Mouse (Mus musculus) limb, embryonic 14.5 days (tissue): ENCODE results near the gene Fam184b. TPM values are rescaled to one million over a fixed set of nuclear protein-coding genes. Genes with fewer than 3 reads are reported as not detected.

Experiments
- ATAC-seq: fragments of 200-750 bp; cut with Nextera tagmentation; 2 replicates; pipeline ENCODE4 v1.8.0; 2017; ENCODE audit warnings: low read depth, moderate number of reproducible peaks, moderate TSS enrichment; ENCODE audit not compliant: low FRiP score
- DNase-seq: peaks from one replicate; pipeline ENCODE4 v3.0.0-alpha.2; 2015; ENCODE audit warnings: low spot score
- H3K27ac ChIP-seq: fragments of 300-500 bp; sonication (generic); replicated peaks from 2 replicates; pipeline ENCODE4 v1.5.1; 2014; ENCODE audit warnings: low read depth, mild to moderate bottlenecking, low read length, moderate library complexity, mixed read lengths
- H3K27me3 ChIP-seq: fragments of 300-500 bp; sonication (generic); 2 replicates; pipeline ENCODE4 v1.6.1; 2014; ENCODE audit warnings: low read length, mixed read lengths; ENCODE audit not compliant: control insufficient read depth, insufficient read depth
- H3K36me3 ChIP-seq: fragments of 300-500 bp; sonication (generic); 2 replicates; pipeline ENCODE4 v1.6.1; 2014; ENCODE audit warnings: mild to moderate bottlenecking, low read length, moderate library complexity, mixed read lengths; ENCODE audit not compliant: control insufficient read depth, insufficient read depth
- H3K4me1 ChIP-seq: fragments of 300-500 bp; sonication (generic); 2 replicates; pipeline ENCODE4 v1.6.1; 2014; ENCODE audit warnings: antibody characterized with exemption, low read length, mixed read lengths; ENCODE audit not compliant: control insufficient read depth, insufficient read depth
- H3K4me2 ChIP-seq: fragments of 300-500 bp; sonication (generic); replicated peaks from 2 replicates; pipeline ENCODE4 v1.6.1; 2014; ENCODE audit warnings: low read depth, mild to moderate bottlenecking, low read length, moderate library complexity; ENCODE audit not compliant: severe bottlenecking
- H3K4me3 ChIP-seq: fragments of 300-500 bp; sonication (generic); replicated peaks from 2 replicates; pipeline ENCODE4 v1.5.1; 2014; ENCODE audit warnings: low read length
- H3K9ac ChIP-seq: fragments of 300-500 bp; sonication (generic); 2 replicates; pipeline ENCODE4 v1.6.1; 2014; ENCODE audit warnings: mild to moderate bottlenecking, low read depth, low read length, moderate library complexity; ENCODE audit not compliant: severe bottlenecking
- H3K9me3 ChIP-seq: fragments of 300-500 bp; sonication (generic); 2 replicates; pipeline ENCODE4 v1.6.1; 2016; ENCODE audit warnings: low read length; ENCODE audit not compliant: control insufficient read depth
- POLR2A ChIP-seq: fragments of 200-500 bp; IDR thresholded peaks from 2 replicates; pipeline ENCODE4 v1.8.0; 2012; ENCODE audit warnings: inconsistent platforms, mild to moderate bottlenecking, moderate library complexity, borderline replicate concordance; ENCODE audit not compliant: insufficient read depth, insufficient read length; ENCODE audit errors: extremely low read depth
- WGBS: fragments of 180-500 bp; shearing (Covaris S2); extraction: QIAGEN DNeasy Blood & Tissue Kit; methylation state at CpG from one replicate; pipeline ENCODE4 v1.1.7; 2014; 5-methylcytosine and 5-hydroxymethylcytosine counted together
- polyA plus RNA-seq, 2 experiments: library from polyadenylated mRNA; depleted of rRNA in 1 of 2; stranded (reverse) in 1 of 2; unstranded in 1 of 2; fragments of >200 nt; fragmentation: Nextera tagmentation in 1 of 2; extraction: Ambion mirVana in 1 of 2; gene quantifications; 2 replicates each; pipeline versions ENCODE4 v1.2.1 to v1.2.3; 2012 to 2014

The Fam184b gene
- polyA plus RNA-seq, 2 experiments, result 1.6 to 3.1 TPM

- Histone ChIP-seq H3K36me3 (peaks cover 56% of the 10 kb centered on the region), H3K27me3 (no peaks in the 10 kb centered on the region), H3K9ac (no peak overlapping the region), H3K27ac (no peak overlapping the region), H3K4me3 (no peak overlapping the region), H3K9me3 (no peaks in the 10 kb centered on the region), H3K4me2 (no peak overlapping the region), H3K4me1 (0 out of 2 replicates have a peak, but pooled peaks cover 2% of the 10 kb centered on the region)
- DNase-seq (no peak), ATAC-seq (no peak)
- 96% methylated on average over 4 of the region's 4 CpGs for WGBS
- no peak for TF ChIP-seq POLR2A
Observed at GRCm38 (mm10) chr5:45526338-45526737, 113.1 kb downstream of the Fam184b start.

GRCm38 (mm10) chr5:45525101-45525500 is 114.3 kb downstream of the Fam184b start:
- Histone ChIP-seq H3K9me3 (no peaks in the 10 kb centered on the region), H3K4me3 (no peak overlapping the region), H3K27ac (no peak overlapping the region), H3K4me1 (0 out of 2 replicates have a peak, but pooled peaks cover 5% of the 10 kb centered on the region), H3K27me3 (no peaks in the 10 kb centered on the region), H3K9ac (no peak overlapping the region), H3K36me3 (peaks cover 55% of the 10 kb centered on the region), H3K4me2 (no peak overlapping the region)
- ATAC-seq, result no peak
- DNase-seq, result no peak
- no peak for TF ChIP-seq POLR2A
- 94% methylated on average over 10 of the region's 10 CpGs for WGBS

- no peaks in the 10 kb centered on the region for H3K27me3 ChIP-seq
- peaks cover 29% of the 10 kb centered on the region for H3K36me3 ChIP-seq
- WGBS, result 85% methylated on average over 6 of the region's 6 CpGs
- no peaks in the 10 kb centered on the region for H3K9me3 ChIP-seq
- ATAC-seq, result no peak
- DNase-seq, result no peak
- no peak overlapping the region for H3K9ac ChIP-seq
- TF ChIP-seq POLR2A, result no peak
- peak overlapping the region; percentile 88 for H3K4me2 ChIP-seq
- H3K4me1 ChIP-seq, result 0 out of 2 replicates have a peak, but pooled peaks cover 5% of the 10 kb centered on the region
- peak overlapping the region; percentile 95; the same call in 1 of the 2 replicates for H3K4me3 ChIP-seq
- H3K27ac ChIP-seq, result no peak overlapping the region
Observed at GRCm38 (mm10) chr5:45521601-45522000, 117.8 kb downstream of the Fam184b start.

- ATAC-seq (no peak), DNase-seq (no peak)
- H3K9me3 ChIP-seq, result no peaks in the 10 kb centered on the region
- peaks cover 21% of the 10 kb centered on the region for H3K36me3 ChIP-seq
- no peak overlapping the region for H3K27ac ChIP-seq
- no peak for TF ChIP-seq POLR2A
- H3K4me1 ChIP-seq, result 0 out of 2 replicates have a peak, but pooled peaks cover 5% of the 10 kb centered on the region
- peak overlapping the region; percentile 88 for H3K4me2 ChIP-seq
- peak overlapping the region; percentile 84 for H3K9ac ChIP-seq
- H3K27me3 ChIP-seq, result no peaks in the 10 kb centered on the region
- H3K4me3 ChIP-seq, result peak overlapping the region; percentile 95
- 3% methylated on average over 5 of the region's 5 CpGs for WGBS
Observed at GRCm38 (mm10) chr5:45520809-45521110, 118.7 kb downstream of the Fam184b start.

- 2% methylated on average over 55 of the region's 56 CpGs for WGBS
- peak within 1 kb of the TSS; percentile 88 for H3K4me2 ChIP-seq
Observed at GRCm38 (mm10) chr5:45519960-45520808, 119.2 kb downstream of the Fam184b start, which contains the start of gene Med28. Gene Med28, plus strand, starts transcription at chr5:45520229.

More at GRCm38 (mm10) chr5:45519960-45520808, 119.2 kb downstream of the Fam184b start, which contains the start of gene Med28:
- ATAC-seq, result peak; percentile 96
- peak; percentile 91 for DNase-seq
- Histone ChIP-seq H3K4me1 (0 out of 2 replicates have a peak, but pooled peaks cover 5% of the 10 kb centered on the region), H3K27ac (0 out of 2 replicates have a peak within 1 kb of the TSS, but pooled peaks have one; percentile 26), H3K9me3 (no peaks in the 10 kb centered on the region), H3K9ac (peak within 1 kb of the TSS; percentile 84), H3K4me3 (peak within 1 kb of the TSS; percentile 95), H3K27me3 (no peaks in the 10 kb centered on the region), H3K36me3 (peaks cover 15% of the 10 kb centered on the region)
- peak; percentile 70; the same call in 1 of the 2 replicates for TF ChIP-seq POLR2A
